Mouse (Mus musculus) forelimb bud, embryonic 11.5 days (tissue): Measurements from ENCODE around the gene Prpsap2.
"Not testable (repeated sequence)": the region's sequence is repeated elsewhere in the genome, so short reads cannot be mapped to it uniquely, and the experiment has no call there.

Source experiments
- DNase-seq: peaks from one replicate; pipeline ENCODE4 v3.0.0-alpha.2; 2012; ENCODE audit warnings: low read depth, low spot score

The Prpsap2 gene

DNA sequence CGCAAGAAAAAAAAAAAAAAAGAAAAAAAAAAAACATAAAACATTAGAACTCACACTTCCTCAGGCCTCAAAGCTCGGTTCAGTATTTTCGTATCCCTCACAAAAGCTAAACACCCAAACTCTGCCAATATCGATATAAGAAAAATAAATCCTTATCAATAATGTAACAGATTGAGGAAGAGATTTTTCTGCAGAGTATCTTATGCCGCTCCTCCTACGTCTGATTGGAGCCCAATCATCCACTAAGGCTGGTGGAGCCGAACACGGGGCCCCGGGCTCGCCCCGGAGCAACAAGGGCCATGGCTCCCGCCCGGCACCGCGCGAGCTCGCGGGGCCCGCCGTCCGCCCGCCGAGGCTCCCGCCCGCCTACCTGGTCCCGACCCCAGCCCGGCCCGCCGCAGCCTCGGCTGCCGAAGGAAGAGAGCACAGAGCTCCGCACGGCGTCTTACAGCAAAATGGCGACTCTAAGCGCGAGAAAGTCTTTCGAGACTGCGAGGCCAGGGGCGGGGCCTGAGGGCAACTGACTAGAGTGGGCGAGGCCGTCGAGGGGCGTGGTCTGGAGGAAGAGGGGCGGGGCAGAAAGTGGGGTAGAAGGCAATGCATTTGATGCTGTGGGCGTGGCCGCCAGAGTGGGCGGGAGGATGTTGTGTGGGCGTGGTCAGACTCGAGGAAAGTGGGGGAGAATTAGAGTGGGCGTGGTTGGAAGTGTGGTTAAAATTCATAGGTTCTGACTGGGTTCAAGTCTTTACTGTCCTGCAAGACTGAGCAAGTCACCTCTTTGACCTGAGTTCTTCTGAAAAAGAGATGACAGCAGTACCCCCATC, at the start of gene Prpsap2:
Prpsap2 (minus strand) TSS at position 505 of the 824 bp plus-strand sequence.
- DNase-seq, result peak; percentile 96

DNA sequence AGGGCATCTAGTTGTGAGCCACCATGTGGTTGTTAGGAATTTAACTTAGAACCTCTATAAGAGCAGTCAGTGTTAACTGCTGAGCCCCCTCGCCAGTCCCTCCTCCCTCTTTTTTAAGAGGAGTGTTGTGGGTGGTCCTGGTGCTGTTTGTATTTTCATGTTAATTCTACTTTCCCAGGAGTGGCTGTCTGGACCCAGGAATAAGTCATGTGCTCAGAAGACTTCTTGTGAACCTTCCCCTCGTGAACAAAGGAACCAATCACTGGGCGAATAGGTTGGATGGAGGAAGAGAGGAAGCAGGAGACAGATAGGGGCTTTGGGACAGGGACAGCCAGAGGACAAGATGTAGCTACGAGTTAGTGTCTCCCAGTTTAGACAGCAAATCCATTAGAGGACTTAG, 47.9 kb upstream of the Prpsap2 start:
- peak; percentile 2 for DNase-seq

DNA sequence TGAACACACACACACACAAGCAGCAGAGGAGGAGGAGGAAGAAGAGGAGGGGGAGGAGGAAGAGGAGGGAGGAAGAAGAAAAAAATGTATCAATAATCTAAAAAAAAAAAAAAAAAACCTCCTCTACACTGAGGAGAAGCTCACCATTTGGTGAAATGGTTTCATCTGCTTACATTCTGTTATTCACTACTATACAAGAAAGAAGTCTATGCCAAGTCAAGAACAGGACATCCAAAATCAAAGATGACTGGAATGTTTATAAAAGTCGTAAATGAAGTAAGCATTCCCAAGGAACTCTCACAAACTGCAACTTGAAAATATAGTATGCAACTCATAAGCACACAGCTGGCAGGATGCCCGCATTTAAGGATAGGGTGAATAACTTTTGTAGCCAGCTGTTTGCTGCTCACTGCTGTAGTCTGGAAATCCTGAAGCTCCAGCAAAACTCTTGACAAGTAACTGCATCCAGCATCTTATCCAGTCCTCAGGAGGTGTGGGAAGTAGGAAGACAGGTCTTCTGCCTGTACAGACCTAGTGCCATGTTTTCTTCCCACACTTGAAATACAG, 46.7 kb upstream of the Prpsap2 start:
- DNase-seq, result no peak

DNA sequence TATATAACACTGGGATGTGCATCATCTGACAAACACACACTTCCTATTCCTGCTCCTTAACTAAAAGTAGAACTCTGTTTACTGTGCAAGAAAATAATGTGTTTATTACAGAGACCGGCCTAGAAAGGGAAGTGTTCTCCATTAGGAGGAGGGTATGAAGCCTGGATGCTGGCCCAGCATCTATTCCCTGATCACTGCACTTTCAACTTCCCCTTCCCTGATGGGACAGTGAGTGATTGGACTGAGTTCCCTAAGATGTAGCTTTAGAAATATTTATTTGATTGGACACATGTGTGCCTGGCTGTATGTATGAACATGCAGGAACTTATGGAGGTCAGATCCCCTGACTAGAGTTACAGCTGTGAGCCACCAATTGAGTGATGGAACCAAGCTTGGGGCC, 31.6 kb upstream of the Prpsap2 start:
- no peak for DNase-seq

DNA sequence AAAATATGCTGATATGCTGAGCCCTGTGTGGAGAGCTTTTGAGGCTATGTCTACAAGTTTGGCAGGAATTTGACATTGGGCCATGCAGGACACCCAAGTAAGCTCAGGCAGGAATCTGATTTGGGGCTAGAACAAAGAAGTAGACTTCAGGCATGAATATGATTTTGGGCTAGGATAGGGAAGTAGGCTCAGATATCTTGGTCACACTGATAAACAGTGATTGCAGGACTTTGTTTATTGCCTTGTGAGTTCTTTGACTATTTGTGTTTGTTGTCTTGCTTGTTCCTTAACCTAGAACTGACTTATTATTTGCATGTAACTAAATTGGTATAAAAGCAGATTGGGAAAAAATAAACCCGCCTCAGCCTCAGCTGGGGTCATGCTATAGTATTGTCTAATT, 26.7 kb upstream of the Prpsap2 start:
- no peak for DNase-seq

DNA sequence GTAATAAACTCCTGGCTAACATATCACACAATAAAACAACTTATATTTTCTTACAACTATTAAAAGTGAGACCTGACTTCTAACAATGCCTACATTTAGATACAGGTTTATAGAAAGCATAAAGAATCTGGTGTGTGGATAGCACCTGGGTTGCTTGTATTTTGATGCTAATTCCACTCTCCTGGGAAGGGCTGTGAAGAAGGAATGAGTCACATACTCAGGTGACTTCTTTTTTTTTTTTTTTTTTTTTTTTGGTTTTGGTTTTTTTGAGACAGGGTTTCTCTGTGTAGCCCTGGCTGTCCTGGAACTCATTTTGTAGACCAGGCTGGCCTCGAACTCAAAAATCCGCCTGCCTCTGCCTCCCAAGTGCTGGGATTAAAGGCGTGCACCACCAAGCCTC, 20.6 kb upstream of the Prpsap2 start:
- DNase-seq, result not testable (repeated sequence)

DNA sequence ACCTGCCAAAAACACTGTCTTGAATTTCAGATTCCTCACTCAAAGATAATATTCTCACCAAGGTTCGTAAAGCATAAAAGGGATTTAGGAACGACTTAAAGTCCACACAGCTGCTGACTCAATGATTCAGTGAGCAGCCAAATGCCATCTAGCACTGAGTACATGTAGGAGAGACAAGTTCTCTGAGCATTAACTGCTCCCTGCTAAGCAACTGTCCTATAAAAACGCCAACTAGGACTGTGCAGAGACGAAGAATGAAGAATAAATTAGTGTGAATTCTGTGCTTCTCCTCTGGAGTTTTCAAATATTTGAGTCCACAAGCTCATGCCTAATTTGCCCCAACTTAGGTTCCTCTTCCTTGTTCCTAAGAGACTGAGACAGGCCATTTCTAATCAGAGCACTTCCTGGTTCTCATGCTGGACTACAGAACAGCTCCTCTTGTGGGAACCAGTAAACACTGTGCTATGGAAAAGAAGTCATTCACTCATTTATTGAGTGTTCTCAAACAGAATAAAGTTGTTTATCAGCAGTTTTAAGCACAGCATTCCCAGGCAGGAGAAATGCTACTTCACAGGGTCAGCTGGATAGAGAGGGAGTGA, 12.8 kb upstream of the Prpsap2 start:
- DNase-seq, result no peak

DNA sequence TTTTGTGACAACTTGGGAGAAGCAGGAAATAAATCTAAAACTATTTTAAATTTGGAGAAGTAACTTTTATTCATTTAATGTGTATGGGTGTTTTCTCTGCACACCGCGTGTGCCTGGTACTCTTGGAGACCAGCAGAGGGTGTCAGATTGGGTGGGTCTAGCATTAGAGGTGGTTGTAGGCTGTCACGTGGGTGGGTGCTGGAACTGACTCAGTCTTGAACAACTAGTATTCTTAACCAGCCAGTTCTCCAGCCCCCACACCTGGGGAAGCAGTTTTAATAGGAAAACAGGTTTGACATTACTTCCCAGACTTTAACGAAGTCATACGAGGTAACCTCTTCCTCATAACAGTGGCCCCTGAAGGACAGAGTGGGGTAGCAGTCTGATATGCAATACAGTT, 1.4 kb downstream of the Prpsap2 start:
- DNase-seq, result no peak

DNA sequence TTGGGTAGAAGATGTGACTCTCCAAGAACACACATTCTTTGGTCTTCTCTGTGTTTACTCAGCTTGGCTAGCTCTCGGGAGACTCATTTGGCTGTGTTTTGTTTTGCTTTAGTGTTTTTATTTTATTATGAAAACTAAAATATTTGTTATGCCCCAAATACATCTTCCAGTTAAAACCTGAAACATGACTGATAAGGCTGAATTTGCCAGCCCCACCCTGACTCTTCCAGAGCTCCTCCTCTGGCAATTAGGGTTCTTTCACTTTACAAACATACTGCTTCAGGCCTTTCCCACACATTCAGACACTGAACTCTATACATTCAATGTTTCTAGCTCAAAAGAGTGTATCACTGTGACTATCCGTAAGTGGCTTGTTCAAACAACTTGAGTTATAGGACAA, 4.7 kb downstream of the Prpsap2 start:
- DNase-seq, result no peak

DNA sequence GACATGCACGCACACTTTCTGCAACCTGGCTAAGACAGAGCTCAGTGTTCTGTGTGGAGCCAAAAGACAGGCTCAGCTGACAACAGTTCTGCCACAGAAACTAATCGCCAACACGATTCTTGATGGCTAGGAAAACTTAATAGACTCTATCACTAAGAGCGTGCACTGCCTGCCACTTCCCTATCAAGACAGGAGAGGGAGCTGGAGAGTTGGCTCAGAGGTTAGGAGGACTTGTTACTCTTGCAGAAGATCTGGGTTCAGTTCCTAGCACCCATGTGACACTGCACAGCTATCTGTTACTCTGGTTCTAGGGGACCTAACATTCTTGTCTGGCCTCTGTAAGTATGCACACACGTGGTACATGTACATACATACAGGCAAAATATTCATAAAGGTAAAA, 10.3 kb downstream of the Prpsap2 start:
- DNase-seq, result no peak

DNA sequence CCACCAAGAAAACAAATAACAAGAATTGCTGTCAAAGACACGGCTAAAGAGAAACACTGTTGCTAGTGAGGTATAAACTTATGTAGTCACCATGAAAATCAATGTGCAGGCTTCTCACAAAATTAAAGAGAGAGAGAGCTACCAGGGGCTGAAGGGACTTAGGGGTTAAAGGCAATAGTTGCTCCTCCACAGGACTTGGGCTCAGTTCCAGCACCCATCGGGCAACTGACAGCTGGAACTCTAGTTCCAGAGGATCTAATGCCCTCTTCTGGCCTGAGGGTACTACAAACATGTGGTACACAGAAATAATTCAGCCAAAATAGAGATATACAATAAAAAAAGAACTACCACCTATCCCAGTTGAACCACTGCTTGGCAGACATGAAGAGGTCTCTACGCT, 14.7 kb downstream of the Prpsap2 start:
- DNase-seq, result no peak

DNA sequence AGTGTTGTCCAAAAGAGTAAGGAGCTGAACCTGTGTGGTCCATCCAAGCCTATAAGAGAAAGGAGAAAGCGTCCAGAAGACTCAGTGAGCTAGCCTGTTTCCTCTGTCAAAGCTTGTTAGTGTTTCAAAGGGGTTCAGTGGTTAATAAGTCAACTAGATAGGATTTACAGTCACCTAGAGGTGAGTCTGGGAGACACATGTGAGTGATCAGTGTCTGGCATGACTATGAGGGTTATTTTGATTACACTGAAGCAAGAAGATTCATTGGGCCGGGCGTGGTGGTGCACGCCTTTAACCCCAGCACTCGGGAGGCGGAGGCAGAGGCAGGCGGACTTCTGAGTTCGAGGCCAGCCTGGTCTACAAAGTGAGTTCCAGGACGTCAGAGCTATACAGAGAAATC, 16.1 kb downstream of the Prpsap2 start:
- DNase-seq, result no peak

DNA sequence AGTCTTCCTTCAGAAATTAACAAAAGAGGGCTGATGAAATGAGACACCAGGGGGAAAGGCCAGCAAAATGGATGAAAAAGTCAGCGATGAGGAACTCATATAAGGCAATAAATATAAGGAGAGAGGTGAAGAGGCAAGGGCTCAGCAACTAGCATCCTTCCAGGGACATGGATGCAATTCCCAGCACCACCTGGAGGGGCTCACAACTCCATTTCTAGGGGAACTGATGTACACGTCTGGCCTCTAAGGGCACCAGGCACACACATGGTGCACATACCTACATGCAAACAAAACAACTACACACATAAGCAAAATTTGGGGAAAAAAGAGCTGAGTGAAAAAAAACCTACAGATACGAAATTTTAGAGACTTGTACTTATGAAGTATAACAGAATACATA, 17.4 kb downstream of the Prpsap2 start:
- no peak for DNase-seq

DNA sequence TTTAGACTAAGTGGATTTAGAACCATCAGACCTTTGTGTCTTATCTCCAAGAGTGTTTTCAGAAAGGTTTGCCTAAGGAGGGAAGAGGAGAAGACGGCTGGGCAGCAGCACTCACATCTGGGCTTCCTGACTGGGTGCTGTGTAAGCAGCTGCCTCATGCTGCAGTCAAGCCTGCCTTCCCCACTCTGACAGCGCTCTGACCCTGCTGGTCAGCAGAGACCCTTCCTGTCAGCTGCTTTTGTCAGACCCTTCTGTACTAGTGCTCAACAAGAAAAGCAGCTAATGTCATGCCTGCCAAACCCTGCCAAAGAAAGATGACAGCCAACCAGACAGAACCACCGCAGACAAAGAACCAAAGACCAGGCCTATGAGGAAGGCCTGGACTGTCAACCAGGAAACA, 18.1 kb downstream of the Prpsap2 start:
- DNase-seq, result no peak

DNA sequence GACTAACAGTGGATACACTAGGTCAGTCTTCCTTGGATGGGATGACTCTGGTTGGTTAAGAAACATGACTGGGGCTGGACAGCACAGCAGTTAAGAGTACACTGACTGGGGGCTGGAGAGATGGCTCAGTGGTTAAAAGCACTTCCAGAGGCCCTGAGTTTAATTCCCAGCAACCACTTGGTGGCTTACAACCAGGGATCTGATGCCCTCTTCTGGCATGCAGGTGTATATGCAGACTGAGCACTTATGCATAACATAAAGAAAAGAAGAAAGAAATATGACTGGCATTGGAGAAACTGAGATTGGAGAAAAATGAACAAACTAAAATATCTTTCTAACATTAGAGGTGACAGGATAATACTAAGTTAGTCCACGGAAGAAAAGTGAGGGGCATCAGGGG, 21.4 kb downstream of the Prpsap2 start:
- DNase-seq, result no peak

DNA sequence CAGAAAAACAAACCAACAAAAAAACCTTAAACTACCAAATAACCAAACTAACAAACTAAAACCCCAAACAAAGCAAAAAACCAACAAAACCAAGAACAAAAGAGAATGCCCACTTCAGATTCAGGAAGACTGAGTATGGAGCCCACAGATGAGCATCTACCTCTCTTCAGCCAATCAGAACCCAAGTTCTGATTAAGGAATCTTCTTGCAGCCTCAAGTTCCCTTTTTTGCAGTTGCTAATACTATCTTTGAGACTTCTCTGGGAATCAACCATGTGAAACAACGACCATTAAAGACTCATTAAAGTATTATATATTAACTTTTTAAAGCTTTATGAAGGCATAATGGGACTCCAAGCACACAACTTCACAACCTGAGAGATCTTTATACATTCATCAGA, 24.6 kb downstream of the Prpsap2 start:
- no peak for DNase-seq

DNA sequence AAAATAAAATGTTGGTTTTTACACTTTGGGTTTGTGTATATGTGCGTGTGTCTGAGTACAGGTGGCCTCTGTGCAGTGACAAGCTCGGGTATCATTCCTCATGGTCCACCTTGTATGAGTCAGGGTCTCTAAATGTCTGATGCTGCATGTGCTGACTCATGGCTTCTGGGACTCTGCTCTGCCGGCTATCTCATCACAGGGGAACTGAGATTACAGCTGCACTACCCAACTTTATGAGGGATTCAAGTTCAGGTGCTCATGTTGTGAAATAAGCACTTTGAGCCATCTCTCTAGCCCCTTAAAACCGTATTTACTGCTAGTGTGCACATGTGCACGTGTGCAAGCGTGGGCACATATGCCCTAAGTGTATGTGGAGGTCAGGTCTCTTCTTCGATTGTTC, 29.2 kb downstream of the Prpsap2 start:
- DNase-seq, result no peak

DNA sequence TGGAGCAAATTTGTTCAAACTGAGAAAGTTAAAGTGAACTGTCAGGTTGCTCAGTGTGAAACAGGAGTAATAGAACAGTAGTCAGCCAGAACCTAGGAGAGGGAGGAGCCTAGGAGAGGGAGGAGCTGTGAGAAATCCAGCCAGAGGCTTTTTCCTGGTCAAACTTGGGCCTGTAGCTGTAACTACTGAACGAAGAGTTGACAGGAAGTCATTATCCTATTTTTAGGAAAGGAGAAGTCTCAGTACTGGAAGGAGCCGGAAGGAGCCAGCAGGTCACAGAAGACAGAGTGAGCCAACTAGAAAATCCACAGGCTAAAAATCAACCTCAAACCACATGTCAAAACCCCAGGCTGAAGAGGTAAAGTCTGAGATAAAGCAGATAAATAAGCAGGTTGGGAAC, 33.9 kb downstream of the Prpsap2 start:
- DNase-seq, result no peak

DNA sequence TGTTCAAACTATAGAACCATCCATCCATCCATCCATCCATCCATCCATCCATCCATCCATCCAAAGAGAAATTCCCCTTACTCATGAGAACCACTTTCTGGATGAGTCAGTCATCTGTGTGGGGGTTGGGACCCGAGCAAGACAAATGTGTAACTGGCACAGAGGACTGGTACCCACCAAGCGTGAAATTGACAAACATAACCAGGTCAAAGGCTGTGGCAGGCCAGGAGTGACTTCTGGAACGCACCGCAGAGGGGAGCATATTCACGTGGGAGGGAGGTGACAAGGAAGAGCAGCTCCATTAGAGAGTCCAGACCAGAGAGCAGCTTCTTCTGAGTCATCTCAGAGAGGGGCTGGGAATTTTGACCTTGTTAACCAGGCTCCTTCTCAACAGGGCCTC, 39.8 kb downstream of the Prpsap2 start:
- DNase-seq, result no peak

DNA sequence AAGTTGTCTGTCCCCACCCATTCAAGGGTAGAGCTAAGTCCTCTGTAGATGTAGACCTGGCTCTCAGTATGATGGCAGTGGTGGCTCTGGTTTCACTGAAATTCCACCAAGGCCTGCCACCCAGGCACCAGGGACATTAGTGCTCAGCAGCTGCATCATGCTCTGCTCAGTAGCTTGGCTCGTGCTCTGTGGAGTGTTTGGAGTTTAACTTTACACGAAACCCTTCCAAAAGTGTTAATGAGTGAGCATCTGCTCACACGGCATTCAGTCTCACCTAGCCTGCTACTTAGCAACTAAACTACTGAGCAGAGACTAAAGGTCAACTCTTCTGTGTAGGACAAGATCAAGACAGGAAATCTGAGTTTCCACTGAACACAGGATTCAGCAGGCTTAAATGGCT, 41.3 kb downstream of the Prpsap2 start, which contains the start of gene Slc5a10:
Slc5a10 (minus strand) TSS at position 191 of the 400 bp plus-strand sequence.
- no peak for DNase-seq

DNA sequence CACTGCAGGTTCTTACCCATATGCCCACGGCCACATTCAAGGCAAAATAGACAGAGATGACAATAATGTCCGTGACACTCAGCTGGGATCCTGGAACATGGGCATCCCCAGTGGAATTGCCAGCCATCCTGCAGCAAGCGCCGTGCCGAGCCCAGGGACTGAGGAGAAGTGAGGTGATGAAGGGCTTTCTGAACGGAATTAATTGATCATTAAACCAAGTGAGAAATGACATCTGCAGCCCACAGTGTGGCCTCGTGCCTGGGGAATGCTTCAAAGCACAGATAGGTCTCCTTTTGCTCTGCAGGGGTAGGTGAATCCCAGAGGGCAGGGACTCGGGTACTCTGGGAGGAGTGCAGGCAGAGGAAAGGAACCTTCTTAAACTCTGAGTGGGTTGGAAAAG, 42.1 kb downstream of the Prpsap2 start:
- DNase-seq, result no peak

DNA sequence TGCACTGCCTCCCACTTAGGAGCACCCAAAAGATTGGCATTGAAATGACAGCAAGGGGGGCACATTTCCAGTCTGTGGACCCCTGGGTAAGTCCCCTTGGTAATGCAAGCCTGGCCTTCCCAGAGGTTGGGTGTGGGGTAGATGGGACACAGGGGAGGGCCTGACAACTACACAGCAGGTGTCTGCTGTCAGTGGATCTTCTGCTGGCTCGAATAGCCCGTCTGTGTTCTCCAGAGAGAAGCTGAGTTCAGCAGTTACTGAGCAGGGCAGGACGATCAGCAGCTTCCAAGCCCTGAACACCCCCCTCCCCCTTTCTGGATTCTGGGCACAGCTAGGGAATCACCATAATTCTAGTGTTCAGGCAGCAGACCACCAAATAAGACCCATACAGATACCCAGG, 42.5 kb downstream of the Prpsap2 start:
- DNase-seq, result no peak

DNA sequence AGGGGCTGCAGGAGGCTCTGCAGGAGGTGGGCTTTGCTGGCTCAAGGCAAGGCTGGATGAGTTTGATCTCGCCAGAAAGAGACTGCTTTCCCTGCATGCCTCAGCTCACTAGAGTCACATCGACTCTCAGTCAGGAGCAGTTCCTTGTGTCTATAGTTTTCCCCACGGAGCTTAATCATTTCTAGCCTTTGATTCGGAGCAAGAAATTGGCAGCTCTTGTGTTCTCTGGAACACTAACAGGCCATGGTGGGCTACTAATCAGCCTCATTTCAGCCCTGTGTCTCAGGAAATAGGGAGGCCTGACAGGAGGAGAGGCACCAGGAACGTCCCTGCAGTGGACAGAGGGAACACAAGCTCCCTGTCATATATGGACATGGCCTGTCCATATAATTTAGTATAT, 43.9 kb downstream of the Prpsap2 start:
- no peak for DNase-seq
